Comparison of ENCODE assay signal across 15 mouse cellular contexts in the genomic region with DNA sequence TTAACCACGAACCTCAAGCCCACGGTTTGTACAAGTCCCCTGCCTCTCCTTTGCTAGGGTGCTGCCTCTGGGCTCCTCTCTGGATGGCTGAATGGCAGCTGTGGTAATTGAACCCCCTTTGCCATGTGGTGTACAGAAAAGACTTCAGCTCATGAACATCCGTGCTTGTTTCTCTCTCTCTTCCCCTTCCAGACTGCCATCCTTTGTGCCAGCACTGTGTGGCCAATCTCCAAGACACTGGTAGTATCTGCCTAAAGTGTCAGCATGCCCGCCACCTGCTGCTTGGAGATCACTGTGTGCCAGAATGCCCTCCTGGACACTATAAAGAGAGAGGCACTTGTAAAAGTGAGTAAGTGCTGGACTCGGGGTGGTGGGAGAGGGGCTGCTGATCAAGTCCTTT.
DNase-seq lines count a peak whose midpoint lies in the region; TF ChIP-seq lines count a peak whose summit lies in the region.
"Had no signal": no experiment of that assay in that cellular context is flagged by ENCODE, and none has a peak within 500 bp of the region (broad histone marks: within the 10 kb centered on the region; RNA-seq: fewer than 3 reads in every experiment).

No protein-coding gene starts in this region.

- 75% methylated on average over 5 of the region's 5 CpGs for WGBS in heart, adult 2 months
- WGBS in heart, embryonic 10.5 days, result 81% methylated on average over 5 of the region's 5 CpGs

- H3K9ac ChIP-seq in heart, adult 2 months (ENCODE audit: low read depth, low read length), result no peak overlapping the region
- H3K9ac ChIP-seq: embryonic facial prominence, embryonic 15.5 days; heart, embryonic 12.5 days; hindbrain, embryonic 12.5 days had no signal

- no peak overlapping the region for H3K4me3 ChIP-seq in heart, adult 2 months
- no peak overlapping the region for H3K4me3 ChIP-seq in heart, embryonic 10.5 days
- H3K4me3 ChIP-seq: embryonic facial prominence, embryonic 15.5 days; heart, embryonic 12.5 days; hindbrain, embryonic 12.5 days had no signal

- no peak overlapping the region for H3K27ac ChIP-seq in heart, adult 2 months
- no peak overlapping the region for H3K27ac ChIP-seq in heart, embryonic 10.5 days
- H3K27ac ChIP-seq: embryonic facial prominence, embryonic 15.5 days; hindbrain, embryonic 12.5 days had no signal

- peak; percentile 35 for TF ChIP-seq CTCF in heart, adult 2 months (IDR thresholded peaks at IDR 0.05)

- no peak for TF ChIP-seq EP300 in heart, adult 2 months (IDR thresholded peaks at IDR 0.05; ENCODE audit: insufficient read depth, low read depth, low read length)

- H3K36me3 ChIP-seq in heart, adult 2 months (ENCODE audit: control insufficient read depth, insufficient read depth, low read length), result no peaks in the 10 kb centered on the region
- peaks cover 17% of the 10 kb centered on the region; the same call in 1 of the 2 replicates for H3K36me3 ChIP-seq in heart, embryonic 10.5 days
- H3K36me3 ChIP-seq: embryonic facial prominence, embryonic 15.5 days; hindbrain, embryonic 12.5 days had no signal

- H3K4me1 ChIP-seq in heart, adult 2 months (ENCODE audit: control insufficient read depth, insufficient read depth, low read length), result no peaks in the 10 kb centered on the region
- peaks cover 3% of the 10 kb centered on the region; the same call in 1 of the 2 replicates for H3K4me1 ChIP-seq in heart, embryonic 10.5 days
- H3K4me1 ChIP-seq: embryonic facial prominence, embryonic 15.5 days; heart, embryonic 12.5 days had no signal

- H3K79me2 ChIP-seq in heart, adult 2 months (replicated peaks; ENCODE audit: control insufficient read depth, insufficient read depth, low read length), result no peaks in the 10 kb centered on the region

- peak; percentile 7 to 20 for DNase-seq in heart, adult 2 months
- DNase-seq in heart, embryonic 10.5 days (ENCODE audit: low spot score), result no peak
- peak; percentile 28 for DNase-seq in right cerebral cortex, postnatal 4 days
- no peak for DNase-seq in right cerebral cortex, postnatal 36 days (ENCODE audit: low spot score in 2 of 2)
- peak; percentile 77 for DNase-seq in gastrocnemius, postnatal 14 days
- no peak for DNase-seq in ovary, adult 18-20 months (ENCODE audit: low spot score)
- DNase-seq in frontal cortex, postnatal 36 days (ENCODE audit: low spot score in 2 of 2), result no peak
- DNase-seq in heart, postnatal 25 days (ENCODE audit: low spot score), result no peak
- DNase-seq: adrenal gland, postnatal 25 days; B cell, adult 2 months; kidney, adult 2 months; lung, adult 18-20 months had no signal

- no peaks in the 10 kb centered on the region for H3K9me3 ChIP-seq in heart, embryonic 10.5 days
- H3K9me3 ChIP-seq: embryonic facial prominence, embryonic 15.5 days; heart, embryonic 12.5 days; hindbrain, embryonic 12.5 days had no signal

- intact Hi-C loops in heart, adult 2 months (cut with DNase I), result no loop called here
- intact Hi-C loops in gastrocnemius, postnatal 14 days (cut with DNase I; ENCODE audit: low total_unique reads), result no loop called here
- intact Hi-C loops in heart, postnatal 25 days (cut with DNase I), result no loop called here

- no peak for TF ChIP-seq POLR2A in heart, adult 2 months (IDR thresholded peaks at IDR 0.05; ENCODE audit: insufficient read depth, low read depth, low read length)

- H3K27me3 ChIP-seq in heart, adult 2 months (ENCODE audit: control insufficient read depth, insufficient read depth, low read length), result no peaks in the 10 kb centered on the region
- no peaks in the 10 kb centered on the region for H3K27me3 ChIP-seq in heart, embryonic 10.5 days (ENCODE audit: insufficient read depth, poor library complexity, severe bottlenecking)
- H3K27me3 ChIP-seq: embryonic facial prominence, embryonic 15.5 days; heart, embryonic 12.5 days; hindbrain, embryonic 12.5 days had no signal

Comparison
In these comparisons a context has a peak if more than half of its experiments do, and no peak if none do; other contexts are left out.
1. DNase-seq: peak in heart, adult 2 months (2 of 2), right cerebral cortex, postnatal 4 days (single experiment) and gastrocnemius, postnatal 14 days (single experiment); none in heart, embryonic 10.5 days (single experiment), right cerebral cortex, postnatal 36 days (0 of 2), ovary, adult 18-20 months (single experiment), frontal cortex, postnatal 36 days (0 of 2) and heart, postnatal 25 days (single experiment).